Mouse (Mus musculus): ENCODE data around the gene Ifna4. TPM values are rescaled to one million over a fixed set of nuclear protein-coding genes. Genes with fewer than 3 reads are reported as not detected.
"Not testable (repeated sequence)": the region's sequence is repeated elsewhere in the genome, so short reads cannot be mapped to it uniquely, and the experiment has no call there.

Gene Ifna4
- polyA plus RNA-seq (2011; ENCODE audit: insufficient read length, low read depth, missing spikeins) = not detected in 2 replicates

DNA sequence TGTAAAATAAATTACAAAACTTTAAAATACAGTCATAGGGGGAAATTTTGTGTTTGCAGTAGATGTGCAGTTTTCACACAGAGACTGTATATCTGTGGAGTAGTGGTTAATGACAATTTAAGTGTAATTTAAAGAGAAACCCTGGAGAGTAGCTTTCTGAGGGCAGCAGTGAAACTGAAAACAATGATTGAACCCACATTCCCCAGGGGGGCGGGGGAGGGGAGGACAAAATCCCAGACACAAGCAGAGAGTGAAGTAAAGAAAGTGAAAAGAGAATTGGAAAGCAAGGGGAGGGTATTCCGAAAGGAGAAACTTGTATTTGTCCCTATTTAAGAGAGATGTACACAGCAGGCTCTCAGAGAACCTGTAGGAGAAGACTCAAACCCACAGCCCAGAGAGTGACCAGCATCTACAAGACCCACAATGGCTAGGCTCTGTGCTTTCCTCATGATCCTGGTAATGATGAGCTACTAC lies at the start of gene Ifna4:
Gene Ifna4 (plus strand): TSS at position 424 of the 474 bp plus-strand sequence.
- H3K27ac ChIP-seq (ENCODE audit: insufficient read depth, low read length) = no peak within 1 kb of the TSS
- no peaks in the 10 kb centered on the region for H3K4me1 ChIP-seq (ENCODE audit: control insufficient read depth, insufficient read depth, low read length)
- TF ChIP-seq CTCF (IDR thresholded peaks at IDR 0.05; ENCODE audit: borderline replicate concordance, insufficient read depth, low read length) = no peak
- TF ChIP-seq POLR2A (IDR thresholded peaks at IDR 0.05; ENCODE audit: low read depth, low read length) = no peak
- H3K4me3 ChIP-seq (ENCODE audit: insufficient read depth, low read length) = no peak within 1 kb of the TSS

DNA sequence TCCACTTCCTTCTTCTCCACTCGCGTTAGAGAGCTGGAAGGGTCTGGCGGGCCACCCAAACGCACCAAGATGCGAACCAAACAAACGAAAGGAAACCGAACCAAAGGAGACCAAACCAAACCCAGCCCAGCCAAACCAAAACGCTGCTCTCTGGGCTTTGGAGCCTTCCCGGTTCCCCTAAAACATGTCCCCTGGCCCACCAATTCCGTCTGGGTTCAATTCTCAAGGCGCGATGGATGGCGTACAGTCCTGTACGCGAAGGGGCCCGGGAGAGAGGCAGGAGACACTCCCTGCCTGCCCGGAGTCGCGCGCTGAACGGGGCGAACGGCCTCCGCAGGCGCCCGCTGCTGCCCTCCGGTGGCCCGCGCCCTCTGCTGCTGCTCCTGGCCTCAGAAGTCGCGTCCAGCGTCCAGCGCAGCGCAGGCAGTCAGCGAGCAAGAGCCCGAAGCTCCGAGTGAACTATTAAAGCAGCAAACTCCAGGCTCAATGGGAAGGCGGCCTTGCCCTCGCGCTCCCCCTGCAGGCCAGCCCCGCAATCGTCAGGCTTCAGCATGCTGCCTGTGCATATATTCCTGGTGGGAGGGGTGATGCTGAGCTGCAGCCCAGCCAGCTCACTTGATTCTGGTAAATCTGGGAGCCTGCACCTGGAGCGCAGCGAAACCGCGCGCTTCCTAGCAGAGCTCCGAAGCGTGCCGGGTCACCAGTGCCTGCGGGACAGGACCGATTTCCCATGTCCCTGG lies 47.6 kb upstream of the Ifna4 start, which contains the start of gene Gm13275:
Gene Gm13275 (plus strand): TSS at position 552 of the 740 bp plus-strand sequence.
- not testable (repeated sequence) for H3K4me3 ChIP-seq (ENCODE audit: insufficient read depth, low read length); H3K27ac ChIP-seq (ENCODE audit: insufficient read depth, low read length); H3K4me1 ChIP-seq (ENCODE audit: control insufficient read depth, insufficient read depth, low read length)

DNA sequence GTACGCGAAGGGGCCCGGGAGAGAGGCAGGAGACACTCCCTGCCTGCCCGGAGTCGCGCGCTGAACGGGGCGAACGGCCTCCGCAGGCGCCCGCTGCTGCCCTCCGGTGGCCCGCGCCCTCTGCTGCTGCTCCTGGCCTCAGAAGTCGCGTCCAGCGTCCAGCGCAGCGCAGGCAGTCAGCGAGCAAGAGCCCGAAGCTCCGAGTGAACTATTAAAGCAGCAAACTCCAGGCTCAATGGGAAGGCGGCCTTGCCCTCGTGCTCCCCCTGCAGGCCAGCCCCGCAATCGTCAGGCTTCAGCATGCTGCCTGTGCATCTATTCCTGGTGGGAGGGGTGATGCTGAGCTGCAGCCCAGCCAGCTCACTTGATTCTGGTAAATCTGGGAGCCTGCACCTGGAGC lies 44.6 kb upstream of the Ifna4 start, which contains the start of gene Gm13279:
Gene Gm13279 (plus strand): TSS at position 301 of the 400 bp plus-strand sequence.
- not testable (repeated sequence) for H3K4me3 ChIP-seq (ENCODE audit: insufficient read depth, low read length); H3K4me1 ChIP-seq (ENCODE audit: control insufficient read depth, insufficient read depth, low read length); H3K27ac ChIP-seq (ENCODE audit: insufficient read depth, low read length)

DNA sequence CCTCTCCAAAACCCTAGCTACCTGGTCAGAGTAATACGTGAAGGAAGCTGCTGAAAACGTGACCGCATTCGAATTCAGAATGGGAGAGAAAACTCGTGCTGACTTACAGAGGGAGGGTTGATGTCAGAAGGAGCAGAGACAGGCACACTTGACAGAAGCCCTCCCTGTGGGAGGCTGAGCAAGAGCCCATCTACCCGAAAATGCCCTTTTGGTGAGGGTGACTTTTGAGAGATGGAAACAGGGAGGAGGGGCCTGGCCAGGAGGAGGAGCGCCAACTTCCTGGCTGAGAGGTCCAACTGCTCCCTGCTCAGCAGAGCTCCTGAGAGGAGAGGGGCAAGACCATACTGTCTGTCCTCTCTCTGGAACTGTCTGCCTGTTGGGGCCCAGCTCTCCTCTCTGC lies 42.3 kb upstream of the Ifna4 start, which contains the start of gene Gm13285:
Gene Gm13285 (plus strand): TSS at position 301 of the 400 bp plus-strand sequence.
- not testable (repeated sequence) for H3K4me1 ChIP-seq (ENCODE audit: control insufficient read depth, insufficient read depth, low read length); H3K27ac ChIP-seq (ENCODE audit: insufficient read depth, low read length); H3K4me3 ChIP-seq (ENCODE audit: insufficient read depth, low read length)

DNA sequence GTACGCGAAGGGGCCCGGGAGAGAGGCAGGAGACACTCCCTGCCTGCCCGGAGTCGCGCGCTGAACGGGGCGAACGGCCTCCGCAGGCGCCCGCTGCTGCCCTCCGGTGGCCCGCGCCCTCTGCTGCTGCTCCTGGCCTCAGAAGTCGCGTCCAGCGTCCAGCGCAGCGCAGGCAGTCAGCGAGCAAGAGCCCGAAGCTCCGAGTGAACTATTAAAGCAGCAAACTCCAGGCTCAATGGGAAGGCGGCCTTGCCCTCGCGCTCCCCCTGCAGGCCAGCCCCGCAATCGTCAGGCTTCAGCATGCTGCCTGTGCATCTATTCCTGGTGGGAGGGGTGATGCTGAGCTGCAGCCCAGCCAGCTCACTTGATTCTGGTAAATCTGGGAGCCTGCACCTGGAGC lies 38.7 kb upstream of the Ifna4 start, which contains the start of gene Gm13287:
Gene Gm13287 (plus strand): TSS at position 301 of the 400 bp plus-strand sequence.
- not testable (repeated sequence) for H3K27ac ChIP-seq (ENCODE audit: insufficient read depth, low read length); H3K4me1 ChIP-seq (ENCODE audit: control insufficient read depth, insufficient read depth, low read length); H3K4me3 ChIP-seq (ENCODE audit: insufficient read depth, low read length)

DNA sequence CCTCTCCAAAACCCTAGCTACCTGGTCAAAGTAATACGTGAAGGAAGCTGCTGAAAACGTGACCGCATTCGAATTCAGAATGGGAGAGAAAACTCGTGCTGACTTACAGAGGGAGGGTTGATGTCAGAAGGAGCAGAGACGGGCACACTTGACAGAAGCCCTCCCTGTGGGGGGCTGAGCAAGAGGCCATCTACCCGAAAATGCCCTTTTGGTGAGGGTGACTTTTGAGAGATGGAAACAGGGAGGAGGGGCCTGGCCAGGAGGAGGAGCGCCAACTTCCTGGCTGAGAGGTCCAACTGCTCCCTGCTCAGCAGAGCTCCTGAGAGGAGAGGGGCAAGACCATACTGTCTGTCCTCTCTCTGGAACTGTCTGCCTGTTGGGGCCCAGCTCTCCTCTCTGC lies 36.4 kb upstream of the Ifna4 start, which contains the start of gene Gm13288:
Gene Gm13288 (plus strand): TSS at position 301 of the 400 bp plus-strand sequence.
- not testable (repeated sequence) for H3K4me3 ChIP-seq (ENCODE audit: insufficient read depth, low read length); H3K4me1 ChIP-seq (ENCODE audit: control insufficient read depth, insufficient read depth, low read length); H3K27ac ChIP-seq (ENCODE audit: insufficient read depth, low read length)

DNA sequence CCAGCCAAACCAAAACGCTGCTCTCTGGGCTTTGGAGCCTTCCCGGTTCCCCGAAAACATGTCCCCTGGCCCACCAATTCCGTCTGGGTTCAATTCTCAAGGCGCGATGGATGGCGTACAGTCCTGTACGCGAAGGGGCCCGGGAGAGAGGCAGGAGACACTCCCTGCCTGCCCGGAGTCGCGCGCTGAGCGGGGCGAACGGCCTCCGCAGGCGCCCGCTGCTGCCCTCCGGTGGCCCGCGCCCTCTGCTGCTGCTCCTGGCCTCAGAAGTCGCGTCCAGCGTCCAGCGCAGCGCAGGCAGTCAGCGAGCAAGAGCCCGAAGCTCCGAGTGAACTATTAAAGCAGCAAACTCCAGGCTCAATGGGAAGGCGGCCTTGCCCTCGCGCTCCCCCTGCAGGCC lies 35.9 kb upstream of the Ifna4 start:
- H3K27ac ChIP-seq (ENCODE audit: insufficient read depth, low read length); H3K4me3 ChIP-seq (ENCODE audit: insufficient read depth, low read length): not testable (repeated sequence)

DNA sequence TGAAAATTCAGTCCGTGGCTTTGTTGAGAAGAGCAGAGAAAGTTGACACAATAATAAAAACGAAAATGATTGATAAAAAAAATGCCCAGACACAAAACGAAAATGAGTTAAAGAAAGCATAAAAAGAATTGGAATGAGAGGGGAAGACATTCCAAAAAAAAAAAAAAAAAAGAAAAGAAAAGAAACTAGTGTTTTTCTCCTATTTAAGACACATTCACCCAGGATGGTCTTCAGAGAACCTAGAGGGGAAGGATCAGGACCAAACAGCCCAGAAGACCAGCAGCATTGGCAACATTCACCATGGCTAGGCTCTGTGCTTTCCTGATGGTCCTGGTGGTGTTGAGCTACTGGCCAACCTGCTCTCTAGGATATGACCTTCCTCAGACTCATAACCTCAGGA lies 25.7 kb upstream of the Ifna4 start, which contains the start of gene Ifna7:
Gene Ifna7 (plus strand): TSS at position 301 of the 400 bp plus-strand sequence.
- H3K4me3 ChIP-seq (ENCODE audit: insufficient read depth, low read length) = no peak within 1 kb of the TSS
- H3K27ac ChIP-seq (ENCODE audit: insufficient read depth, low read length) = no peak within 1 kb of the TSS
- no peak for TF ChIP-seq CTCF (IDR thresholded peaks at IDR 0.05; ENCODE audit: borderline replicate concordance, insufficient read depth, low read length)
- TF ChIP-seq POLR2A (IDR thresholded peaks at IDR 0.05; ENCODE audit: low read depth, low read length) = no peak
- no peaks in the 10 kb centered on the region for H3K4me1 ChIP-seq (ENCODE audit: control insufficient read depth, insufficient read depth, low read length)

More for the DNA sequence above, 35.9 kb upstream of the Ifna4 start:
- not testable (repeated sequence) for H3K4me1 ChIP-seq (ENCODE audit: control insufficient read depth, insufficient read depth, low read length)

DNA sequence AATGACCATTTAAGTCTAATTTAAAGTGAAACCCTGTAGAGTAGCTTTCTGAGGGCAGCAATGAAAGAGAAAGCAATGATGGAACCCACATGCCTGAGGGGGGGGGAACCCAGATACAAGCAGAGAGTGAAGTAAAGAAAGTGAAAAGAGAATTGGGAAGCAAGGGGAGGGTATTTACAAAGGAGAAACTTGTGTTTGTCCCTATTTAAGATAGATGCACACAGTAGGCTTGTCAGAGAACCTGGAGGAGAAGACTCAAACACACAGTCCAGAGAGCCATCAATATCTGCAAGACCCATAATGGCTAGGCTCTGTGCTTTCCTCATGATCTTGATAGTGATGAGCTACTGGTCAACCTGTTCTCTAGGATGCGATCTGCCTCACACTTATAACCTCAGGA lies 22.0 kb upstream of the Ifna4 start, which contains the start of gene Ifna11:
Gene Ifna11 (plus strand): TSS at position 301 of the 400 bp plus-strand sequence.
- Histone ChIP-seq H3K4me1 (ENCODE audit: control insufficient read depth, insufficient read depth, low read length) (no peaks in the 10 kb centered on the region), H3K4me3 (ENCODE audit: insufficient read depth, low read length) (no peak within 1 kb of the TSS), H3K27ac (ENCODE audit: insufficient read depth, low read length) (no peak within 1 kb of the TSS)
- TF ChIP-seq CTCF (IDR thresholded peaks at IDR 0.05; ENCODE audit: borderline replicate concordance, insufficient read depth, low read length) (no peak), POLR2A (IDR thresholded peaks at IDR 0.05; ENCODE audit: low read depth, low read length) (no peak)

DNA sequence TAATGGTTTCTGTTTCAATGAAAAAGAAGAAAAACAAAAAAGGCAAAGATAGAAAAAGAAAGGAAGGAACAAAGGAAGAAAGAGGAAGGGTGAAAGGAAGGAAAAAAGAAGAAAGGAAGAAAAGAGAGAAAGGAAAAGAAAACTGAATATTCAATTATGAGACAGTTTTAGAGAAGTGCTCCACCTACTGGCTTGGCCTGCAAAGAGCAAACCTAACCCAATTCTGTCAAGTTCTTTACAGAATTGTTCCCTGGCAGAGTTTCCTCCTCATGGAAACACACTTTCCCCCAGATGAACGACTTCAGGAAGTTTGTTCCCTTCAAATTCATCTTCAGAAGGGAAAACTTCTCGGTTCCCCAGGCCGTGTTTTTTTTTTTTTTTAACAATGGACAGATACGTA lies 18.7 kb upstream of the Ifna4 start:
- no peak for TF ChIP-seq CTCF (IDR thresholded peaks at IDR 0.05; ENCODE audit: borderline replicate concordance, insufficient read depth, low read length)
- TF ChIP-seq POLR2A (IDR thresholded peaks at IDR 0.05; ENCODE audit: low read depth, low read length) = no peak
- Histone ChIP-seq H3K27ac (ENCODE audit: insufficient read depth, low read length) (no peak overlapping the region), H3K4me3 (ENCODE audit: insufficient read depth, low read length) (no peak overlapping the region), H3K4me1 (ENCODE audit: control insufficient read depth, insufficient read depth, low read length) (no peaks in the 10 kb centered on the region)

DNA sequence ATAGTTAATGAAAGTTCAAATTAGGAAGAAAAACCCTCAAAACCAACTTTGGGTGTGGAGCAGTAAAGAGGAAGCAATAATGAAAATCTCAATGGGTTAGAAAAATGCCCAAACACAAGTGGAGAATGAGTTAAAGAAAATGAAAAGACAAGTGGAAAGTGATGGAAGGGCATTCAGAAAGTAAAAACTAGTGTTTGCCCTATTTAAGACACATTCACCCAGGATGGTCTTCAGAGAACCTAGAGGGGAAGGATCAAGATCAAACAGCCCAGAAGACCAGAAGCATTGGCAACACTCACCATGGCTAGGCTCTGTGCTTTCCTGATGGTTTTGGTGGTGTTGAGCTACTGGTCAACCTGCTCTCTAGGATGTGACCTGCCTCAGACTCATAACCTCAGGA lies 14.5 kb upstream of the Ifna4 start, which contains the start of gene Ifna6:
Gene Ifna6 (plus strand): TSS at position 301 of the 400 bp plus-strand sequence.
- H3K27ac ChIP-seq (ENCODE audit: insufficient read depth, low read length); H3K4me1 ChIP-seq (ENCODE audit: control insufficient read depth, insufficient read depth, low read length); H3K4me3 ChIP-seq (ENCODE audit: insufficient read depth, low read length): not testable (repeated sequence)
